21 mouse cellular contexts compared by ENCODE assay signal in the genomic region with DNA sequence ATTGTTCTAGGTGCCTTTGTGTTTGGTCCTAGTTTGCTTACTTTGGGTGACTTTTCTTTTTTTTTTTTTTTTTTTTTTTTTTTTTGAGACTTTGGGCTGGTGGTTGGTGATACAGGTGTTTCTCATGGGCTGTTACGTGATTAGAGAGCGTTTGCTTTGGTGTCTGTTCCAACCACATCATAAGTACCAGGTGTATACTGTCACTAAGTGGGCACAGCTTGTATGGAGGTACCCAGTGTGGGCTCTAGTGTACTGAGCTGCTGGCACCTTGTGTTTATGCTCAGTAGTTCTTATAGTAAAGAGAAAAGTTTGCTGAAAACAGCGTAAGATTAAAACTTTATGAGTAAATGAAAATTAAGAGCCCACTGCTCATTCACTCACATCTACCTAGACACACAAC. TPM values are rescaled to one million over a fixed set of nuclear protein-coding genes. Genes with fewer than 3 reads are reported as not detected.
"Had no signal": no experiment of that assay in that cellular context is flagged by ENCODE, and none has a peak within 500 bp of the region (broad histone marks: within the 10 kb centered on the region; RNA-seq: fewer than 3 reads in every experiment).

No protein-coding gene starts in this region.

- DNase-seq: liver, embryonic 13.5 days; liver, postnatal 0 days; lung, adult 2 months; lung, postnatal 14 days; lung, postnatal 36 days; right cerebral cortex, postnatal 14 days had no signal

- H3K4me1 ChIP-seq: liver, embryonic 13.5 days; liver, embryonic 15.5 days; lung, embryonic 15.5 days; megakaryocyte, embryonic 14.5 days; midbrain, embryonic 13.5 days; midbrain, embryonic 15.5 days; neural tube, embryonic 12.5 days; stomach, embryonic 15.5 days had no signal

- H3K27me3 ChIP-seq: liver, embryonic 13.5 days; liver, embryonic 15.5 days; lung, embryonic 15.5 days; megakaryocyte, embryonic 14.5 days; midbrain, embryonic 13.5 days; midbrain, embryonic 15.5 days; neural tube, embryonic 12.5 days; stomach, embryonic 15.5 days had no signal

- H3K27ac ChIP-seq: liver, embryonic 13.5 days; liver, embryonic 15.5 days; lung, embryonic 15.5 days; macrophage; midbrain, embryonic 13.5 days; midbrain, embryonic 15.5 days; neural tube, embryonic 12.5 days; stomach, embryonic 15.5 days; stomach, postnatal 0 days had no signal

- H3K4me3 ChIP-seq: liver, embryonic 13.5 days; liver, embryonic 15.5 days; lung, embryonic 15.5 days; megakaryocyte, embryonic 14.5 days; midbrain, embryonic 13.5 days; midbrain, embryonic 15.5 days; neural tube, embryonic 12.5 days; stomach, embryonic 15.5 days had no signal

- H3K9ac ChIP-seq: liver, embryonic 13.5 days; liver, embryonic 15.5 days; liver, postnatal 0 days; lung, embryonic 15.5 days; midbrain, embryonic 13.5 days; midbrain, embryonic 15.5 days; neural tube, embryonic 12.5 days; stomach, embryonic 15.5 days had no signal

- H3K9me3 ChIP-seq: liver, embryonic 13.5 days; liver, embryonic 15.5 days; lung, embryonic 15.5 days; midbrain, embryonic 13.5 days; midbrain, embryonic 15.5 days; neural tube, embryonic 12.5 days; stomach, embryonic 15.5 days had no signal

RNA-seq across cellular contexts. Expression of gene Gm5129, which starts 59.3 kb away (rescaled TPM):
- total RNA-seq: midbrain, postnatal 0 days had no signal
- polyA plus RNA-seq: liver, embryonic 13.5 days; liver, embryonic 15.5 days; liver, postnatal 0 days; lung, adult 2 months; lung, embryonic 15.5 days; lung, postnatal 0 days; macrophage; midbrain, embryonic 11.5 days; midbrain, embryonic 13.5 days; midbrain, embryonic 15.5 days; midbrain, postnatal 0 days; neural tube, embryonic 12.5 days; neural tube, embryonic 14.5 days; spleen, adult 2 months; stomach, embryonic 15.5 days; stomach, postnatal 0 days; urinary bladder, adult 2 months had no signal
